Mouse (Mus musculus): Measurements from ENCODE around the gene Zfp82. TPM values are rescaled to one million over a fixed set of nuclear protein-coding genes. Genes with fewer than 3 reads are reported as not detected.

Gene Zfp82
- polyA plus RNA-seq (2012; rRNA removed), result 0.29 and 0.35 TPM in 2 replicates

DNA sequence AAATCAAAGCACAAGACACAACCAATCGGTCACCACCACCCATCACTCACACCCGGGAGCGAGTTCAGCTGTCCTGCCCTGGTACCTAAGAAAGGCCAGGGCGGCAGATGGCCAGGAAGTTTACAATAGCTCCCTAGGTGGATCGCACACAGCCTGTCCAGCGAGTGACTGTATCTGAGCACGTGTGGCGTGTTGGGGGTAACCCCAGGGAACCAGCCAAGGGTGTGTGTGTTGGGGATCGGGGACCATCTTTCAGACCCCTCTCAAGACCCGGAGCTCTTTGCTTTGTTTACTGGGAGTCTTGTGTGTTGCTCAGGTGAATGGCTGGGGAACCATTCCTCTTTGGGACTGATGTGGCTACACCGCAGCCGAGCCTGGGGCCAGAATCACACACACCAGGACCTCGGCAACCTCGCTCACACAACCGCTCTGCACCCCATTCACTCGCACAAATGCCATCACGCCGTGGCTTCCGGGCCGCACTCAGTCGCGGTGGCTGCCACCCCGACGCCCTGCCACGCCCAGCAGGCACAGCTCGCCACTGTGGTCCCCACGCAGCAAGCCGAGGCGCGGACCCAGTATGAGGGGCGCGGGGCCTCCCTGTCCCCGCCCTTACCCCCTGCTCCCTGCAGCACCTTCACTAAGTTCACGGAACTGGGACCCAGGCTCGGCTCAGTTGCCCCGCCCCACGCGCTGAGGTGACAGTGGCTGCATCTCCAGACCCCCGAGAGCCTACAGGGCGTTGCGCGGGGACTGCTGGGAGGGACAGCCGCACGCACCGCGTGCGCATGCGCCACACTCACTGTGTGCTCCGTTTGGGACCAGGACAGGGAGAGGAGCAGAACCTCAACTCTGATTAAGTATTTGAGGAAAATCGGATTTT lies at the start of gene Zfp82:
Gene Zfp82, minus strand, starts transcription at position 755 of the 883 bp plus-strand sequence.

DNA sequence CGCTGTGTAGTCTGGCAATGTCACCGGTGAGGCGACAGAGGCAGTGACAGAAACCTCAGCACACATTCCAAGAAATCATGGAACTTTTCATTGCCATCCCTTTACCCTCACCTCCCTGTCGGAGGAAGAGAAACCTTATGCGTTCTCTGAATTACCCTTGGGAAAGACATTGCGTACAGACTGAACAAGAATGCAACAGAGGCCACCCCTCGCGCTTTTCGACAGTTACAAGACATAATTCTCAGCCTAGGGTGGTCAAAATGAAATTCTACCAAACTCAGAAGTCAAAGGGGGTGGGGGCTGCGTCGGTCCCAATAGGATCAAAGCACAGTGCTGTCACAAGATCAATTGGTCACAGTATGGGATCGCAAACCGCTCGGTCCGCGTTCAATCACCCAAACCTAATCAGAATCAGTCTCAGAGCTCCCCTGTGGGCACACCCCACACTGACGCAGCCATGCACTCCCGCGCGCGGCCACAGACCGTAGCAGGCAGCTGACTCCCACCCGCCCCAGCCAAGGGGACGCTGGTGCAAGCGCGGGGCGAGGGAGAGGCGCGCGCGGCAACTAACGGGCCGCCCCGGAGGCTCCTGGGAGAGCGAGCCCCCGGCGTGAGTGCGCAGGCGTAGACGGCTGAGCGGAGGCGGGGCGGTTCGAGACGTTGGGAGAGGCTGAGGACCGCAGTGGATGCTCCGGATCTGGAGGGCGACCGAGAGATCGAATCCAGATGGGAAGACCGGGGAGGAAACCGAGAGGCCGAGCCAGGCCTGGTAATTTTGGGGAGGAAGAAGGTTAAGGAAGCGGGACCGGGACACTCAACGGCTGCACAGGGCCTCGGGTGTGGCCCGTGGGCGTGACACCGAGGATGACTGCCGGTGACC lies 48.8 kb upstream of the Zfp82 start, which contains the start of gene Zfp382:
Gene Zfp382, plus strand, starts transcription at position 635 of the 880 bp plus-strand sequence.

DNA sequence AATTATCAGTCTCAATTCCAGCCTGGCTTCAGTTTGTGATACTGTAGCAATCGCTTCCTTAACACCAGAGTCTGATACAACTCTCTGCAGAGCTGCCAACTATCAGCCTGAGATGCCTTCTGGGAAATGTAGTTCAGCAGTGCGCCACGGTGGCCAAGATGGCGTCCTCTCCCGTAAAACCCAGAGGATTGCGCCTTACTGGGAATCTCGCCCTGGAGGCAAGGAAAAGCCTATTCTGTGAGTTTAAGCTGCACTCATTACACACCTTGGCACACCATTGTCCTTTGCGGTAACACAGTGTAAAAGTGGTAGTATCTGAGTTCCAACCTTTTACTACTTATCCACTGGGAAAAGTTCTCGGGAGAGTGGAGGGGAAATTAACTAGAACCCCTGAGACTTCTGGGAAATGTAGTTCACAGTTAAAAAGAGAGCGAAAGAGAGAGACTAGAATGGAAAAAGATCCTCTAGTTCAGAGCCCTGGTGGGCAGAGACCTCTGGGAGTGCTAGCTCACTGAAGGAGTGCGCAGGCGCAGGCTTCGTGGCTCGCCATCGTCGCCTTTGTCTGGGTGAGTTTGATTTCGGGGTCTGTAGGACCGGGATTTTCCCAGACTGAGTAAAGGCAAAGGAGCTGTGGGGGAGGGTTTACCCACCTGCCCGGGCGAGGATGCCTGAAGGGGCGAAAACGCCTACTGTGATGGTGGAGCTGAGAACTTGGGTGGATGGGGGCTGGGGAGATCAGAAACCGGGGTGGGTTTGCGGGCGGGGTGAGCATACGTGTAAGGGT lies 22.1 kb upstream of the Zfp82 start, which contains the start of gene Zfp260:
Gene Zfp260, plus strand, starts transcription at position 132 of the 784 bp plus-strand sequence.

DNA sequence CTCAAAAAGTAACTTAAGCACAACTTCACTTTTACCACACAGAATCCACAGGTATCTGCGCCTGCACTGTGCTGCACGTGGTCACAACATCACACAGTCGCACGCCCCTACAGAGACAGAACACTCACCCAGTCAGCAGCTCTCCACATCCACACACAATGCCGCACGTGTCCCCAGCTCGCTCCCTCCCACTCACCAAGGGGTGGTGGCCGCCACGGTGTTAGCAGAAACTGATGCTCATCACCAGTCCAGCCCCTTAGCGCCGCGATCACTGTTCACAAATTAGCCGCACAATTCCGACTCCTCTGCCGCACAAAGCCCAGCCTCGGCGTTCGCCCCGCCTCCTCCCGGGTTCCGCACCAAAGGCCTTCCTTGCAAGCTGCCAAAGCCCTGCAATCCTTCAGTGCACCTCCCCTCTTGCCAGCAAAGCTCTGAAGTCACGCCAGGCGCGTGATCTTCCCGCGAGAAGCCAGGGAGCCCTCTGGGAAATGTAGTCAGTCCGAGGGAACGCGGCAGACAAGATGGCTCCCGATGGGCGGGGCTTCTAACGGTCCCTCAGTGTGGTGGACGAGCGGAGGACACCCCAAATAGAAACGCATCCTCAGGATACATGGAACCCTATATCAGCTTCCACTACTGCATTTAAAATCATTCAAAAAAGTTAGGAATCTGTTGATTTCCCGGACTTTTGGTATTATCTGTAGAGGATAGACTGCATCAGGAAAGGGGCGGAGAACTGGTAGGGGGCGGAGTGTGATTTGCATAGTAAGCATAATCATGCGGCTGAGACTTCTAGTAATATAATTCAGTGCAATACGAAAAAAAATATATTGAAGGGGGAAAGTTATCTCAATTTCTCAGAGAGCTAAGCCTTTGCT lies 17.6 kb upstream of the Zfp82 start, which contains the start of the genes Gm26920 and Zfp566:
Gene Gm26920, minus strand, starts transcription at position 319 of the 878 bp plus-strand sequence.
Gene Zfp566, minus strand, starts transcription at position 436 of the 878 bp plus-strand sequence.

DNA sequence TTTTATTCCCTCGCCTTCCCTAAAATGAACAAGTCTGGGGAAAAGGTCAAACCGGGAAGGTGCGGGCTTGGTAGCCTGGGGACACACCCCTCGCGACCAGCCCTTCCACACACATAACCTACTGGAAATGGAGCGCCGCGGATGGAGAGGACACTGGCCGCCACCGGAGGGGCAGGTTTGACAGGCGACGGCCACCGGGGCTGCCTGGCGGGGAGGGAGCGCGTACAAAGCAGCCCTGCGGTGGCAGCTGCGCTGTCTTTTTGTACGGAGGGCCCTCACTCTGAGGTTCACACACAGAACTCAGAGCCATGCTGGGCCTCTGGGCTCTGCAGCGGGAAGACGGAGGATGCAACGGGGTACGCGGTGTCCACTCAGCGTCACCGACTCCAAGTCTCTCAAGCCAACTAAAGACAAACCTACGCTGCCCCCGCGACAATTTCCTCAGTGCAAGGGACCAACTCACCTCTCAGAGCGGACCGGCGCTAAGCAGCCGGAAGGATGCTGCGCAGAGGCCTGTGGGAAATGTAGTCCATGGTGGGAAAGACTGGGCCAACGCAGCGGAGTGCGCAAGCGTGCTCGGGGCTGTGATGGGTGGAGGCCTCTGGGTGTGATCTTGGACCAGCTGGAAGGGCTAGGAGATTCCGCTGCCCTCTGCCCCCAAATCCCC lies 21.7 kb downstream of the Zfp82 start, which contains the start of gene Zfp14:
Gene Zfp14, minus strand, starts transcription at position 499 of the 667 bp plus-strand sequence.

Other genes starting within 250 kb of the Zfp82 start
- gene Zfp940, start 219.2 kb downstream of the Zfp82 start, polyA plus RNA-seq (2012; rRNA removed), result 0.09 and 0.12 TPM in 2 replicates
- 0.28 and 0.47 TPM in 2 replicates for gene Zfp420, start 212.9 kb downstream of the Zfp82 start, polyA plus RNA-seq (2012; rRNA removed)
- gene Zfp27, start 166.3 kb downstream of the Zfp82 start, polyA plus RNA-seq (2012; rRNA removed), result 1.3 and 1.7 TPM in 2 replicates
- 0.35 and 0.44 TPM in 2 replicates for gene Zfp383, start 164.7 kb downstream of the Zfp82 start, polyA plus RNA-seq (2012; rRNA removed)
- gene Zfp74, start 118.8 kb downstream of the Zfp82 start, polyA plus RNA-seq (2012; rRNA removed), result 2.6 and 6.7 TPM in 2 replicates
- gene Zfp568, start 88.9 kb downstream of the Zfp82 start, polyA plus RNA-seq (2012; rRNA removed), result 3.8 and 4.0 TPM in 2 replicates
- 1.1 and 1.2 TPM in 2 replicates for gene Zfp14, start 21.5 kb downstream of the Zfp82 start, polyA plus RNA-seq (2012; rRNA removed)
- gene Gm26920, start 17.5 kb upstream of the Zfp82 start, polyA plus RNA-seq (2012; rRNA removed), result not detected in 2 replicates
- 0.57 and 1.9 TPM in 2 replicates for gene Zfp566, start 17.6 kb upstream of the Zfp82 start, polyA plus RNA-seq (2012; rRNA removed)
- gene Zfp260, start 21.9 kb upstream of the Zfp82 start, polyA plus RNA-seq (2012; rRNA removed), result 7.9 and 8.4 TPM in 2 replicates
- gene Zfp382, start 49.0 kb upstream of the Zfp82 start, polyA plus RNA-seq (2012; rRNA removed), result 0.38 and 1.9 TPM in 2 replicates
- 6.3 and 8.4 TPM in 2 replicates for gene Zfp146, start 96.8 kb upstream of the Zfp82 start, polyA plus RNA-seq (2012; rRNA removed)
- gene Cox7a1, start 111.2 kb upstream of the Zfp82 start, polyA plus RNA-seq (2012; rRNA removed), result 48.3 and 56.0 TPM in 2 replicates
- gene Capns1, start 125.9 kb upstream of the Zfp82 start, polyA plus RNA-seq (2012; rRNA removed), result 791 and 1,080 TPM in 2 replicates
- gene Polr2i, start 159.0 kb upstream of the Zfp82 start, polyA plus RNA-seq (2012; rRNA removed), result 86.6 and 107 TPM in 2 replicates
- gene Tbcb, start 159.4 kb upstream of the Zfp82 start, polyA plus RNA-seq (2012; rRNA removed), result 46.0 and 55.7 TPM in 2 replicates
- gene Ovol3, start 162.8 kb upstream of the Zfp82 start, polyA plus RNA-seq (2012; rRNA removed), result not detected in 2 replicates
- gene Thap8, start 207.2 kb upstream of the Zfp82 start, polyA plus RNA-seq (2012; rRNA removed), result 0.12 and 0.19 TPM in 2 replicates
- 20.8 and 23.2 TPM in 2 replicates for gene Wdr62, start 207.5 kb upstream of the Zfp82 start, polyA plus RNA-seq (2012; rRNA removed)
- gene Clip3, start 218.8 kb upstream of the Zfp82 start, polyA plus RNA-seq (2012; rRNA removed), result 11.3 and 14.7 TPM in 2 replicates
- 165 and 192 TPM in 2 replicates for gene Alkbh6, start 235.8 kb upstream of the Zfp82 start, polyA plus RNA-seq (2012; rRNA removed)
- gene Syne4, start 241.9 kb upstream of the Zfp82 start, polyA plus RNA-seq (2012; rRNA removed), result 11.0 and 13.9 TPM in 2 replicates
- gene E130208F15Rik, start 248.8 kb upstream of the Zfp82 start, polyA plus RNA-seq (2012; rRNA removed), result 1.2 and 1.4 TPM in 2 replicates

All from colon, adult 2 months (tissue).